14 mouse cellular contexts compared by ENCODE assay signal in genomic region chr9:54829760-54830159, GRCm38 (mm10). TPM values are rescaled to one million over a fixed set of nuclear protein-coding genes. Genes with fewer than 3 reads are reported as not detected.
A peak's percentile ranks its signal among the peaks of the same experiment; 100 is the strongest.
DNase-seq lines count a peak whose midpoint lies in the region; ATAC-seq and TF ChIP-seq lines count a peak whose summit lies in the region.
"Had no signal": no experiment of that assay in that cellular context is flagged by ENCODE, and none has a peak within 500 bp of the region (broad histone marks: within the 10 kb centered on the region; RNA-seq: fewer than 3 reads in every experiment).

No protein-coding gene starts in this region.

- peak; percentile 52 for TF ChIP-seq RAD21 in MEL (IDR thresholded peaks at IDR 0.05; ENCODE audit: low read depth, low read length)

- TF ChIP-seq CTCF in kidney, adult 2 months (conservative IDR thresholded peaks at IDR 0.05; ENCODE audit: insufficient read depth, insufficient read length, low read depth, low read length): peak; percentile 32; the same call in 1 of the 2 replicates
- peak; percentile 49 to 63 (median 49) for TF ChIP-seq CTCF in MEL (IDR thresholded peaks at IDR 0.05 in 2 of 3, conservative IDR thresholded peaks at IDR 0.05 in 1 of 3; ENCODE audit: control insufficient read depth in 1 of 3, insufficient read depth in 1 of 3, low read depth in 2 of 3, low read length in 3 of 3, poor library complexity in 1 of 3, severe bottlenecking in 1 of 3)

- TF ChIP-seq EP300 in MEL (IDR thresholded peaks at IDR 0.05; ENCODE audit: low read depth in 1 of 2, low read length in 2 of 2): no peak

- no peak overlapping the region for H3K27ac ChIP-seq in kidney, adult 2 months (ENCODE audit: insufficient read depth, low read depth, low read length)
- no peak overlapping the region for H3K27ac ChIP-seq in MEL (ENCODE audit: control insufficient read depth, low read depth, low read length)
- H3K27ac ChIP-seq: embryonic facial prominence, embryonic 15.5 days; limb, embryonic 12.5 days had no signal

- no peaks in the 10 kb centered on the region for H3K9me3 ChIP-seq in MEL (replicated peaks; ENCODE audit: insufficient read depth, low read length)
- H3K9me3 ChIP-seq: embryonic facial prominence, embryonic 15.5 days; limb, embryonic 12.5 days had no signal

- TF ChIP-seq POLR2A in kidney, adult 2 months (IDR thresholded peaks at IDR 0.05; ENCODE audit: low read depth, low read length): no peak
- no peak for TF ChIP-seq POLR2A in MEL (IDR thresholded peaks at IDR 0.05; ENCODE audit: control insufficient read depth in 1 of 2, insufficient read depth in 1 of 2, low read depth in 1 of 2, low read length in 2 of 2, poor library complexity in 1 of 2)

- H3K4me3 ChIP-seq in kidney, adult 2 months (ENCODE audit: insufficient read depth, low read depth, low read length): no peak overlapping the region
- H3K4me3 ChIP-seq in MEL (ENCODE audit: control insufficient read depth in 1 of 2, insufficient read depth in 1 of 2, low read depth in 2 of 2, low read length in 2 of 2): no peak overlapping the region
- H3K4me3 ChIP-seq: embryonic facial prominence, embryonic 15.5 days; limb, embryonic 12.5 days had no signal

- no peak overlapping the region for H3K9ac ChIP-seq in MEL (ENCODE audit: control insufficient read depth, low read depth, low read length, poor library complexity, severe bottlenecking)
- H3K9ac ChIP-seq: embryonic facial prominence, embryonic 15.5 days; limb, embryonic 12.5 days had no signal

- H3K79me2 ChIP-seq in MEL (ENCODE audit: control insufficient read depth, insufficient read depth, low read length, poor library complexity): no peaks in the 10 kb centered on the region

- 24% methylated on average over 2 of the region's 2 CpGs for WGBS in kidney, adult 2 months

- DNase-seq in kidney, adult 2 months: no peak
- no peak for DNase-seq in kidney, adult 9 months
- DNase-seq in B cell, adult 2 months: peak; percentile 16 to 23
- peak; percentile 35 for DNase-seq in MEL (ENCODE audit: low read depth, low spot score)
- no peak for DNase-seq in right cerebral cortex, postnatal 10 days (ENCODE audit: low spot score in 2 of 2)
- DNase-seq in frontal cortex, postnatal 10 days (ENCODE audit: low spot score in 2 of 2): no peak
- DNase-seq: adrenal gland, postnatal 14 days; kidney, adult 8-10 months; right cerebral cortex, adult 18-20 months; thymus, postnatal 36 days had no signal

- H3K36me3 ChIP-seq in kidney, adult 2 months (ENCODE audit: control insufficient read depth, insufficient read depth, low read length): no peaks in the 10 kb centered on the region
- no peaks in the 10 kb centered on the region for H3K36me3 ChIP-seq in MEL (ENCODE audit: control insufficient read depth in 1 of 2, insufficient read depth in 2 of 2, low read length in 2 of 2)
- H3K36me3 ChIP-seq: embryonic facial prominence, embryonic 15.5 days; limb, embryonic 12.5 days had no signal

- H3K27me3 ChIP-seq in kidney, adult 2 months (replicated peaks; ENCODE audit: control insufficient read depth, insufficient read depth, low read length): no peaks in the 10 kb centered on the region
- peaks cover 4 to 5% of the 10 kb centered on the region in 2 experiments for H3K27me3 ChIP-seq in MEL (ENCODE audit: control insufficient read depth in 1 of 2, insufficient read depth in 2 of 2, low read length in 2 of 2)
- H3K27me3 ChIP-seq: embryonic facial prominence, embryonic 15.5 days; limb, embryonic 12.5 days had no signal

- no peaks in the 10 kb centered on the region for H3K4me1 ChIP-seq in kidney, adult 2 months (ENCODE audit: control insufficient read depth, insufficient read depth, low read length)
- no peaks in the 10 kb centered on the region for H3K4me1 ChIP-seq in MEL (ENCODE audit: control insufficient read depth in 1 of 2, insufficient read depth in 2 of 2, low read length in 2 of 2)
- H3K4me1 ChIP-seq: embryonic facial prominence, embryonic 15.5 days; limb, embryonic 12.5 days had no signal

- ATAC-seq in erythroblast, adult 5-6 weeks (replicated peaks; ENCODE audit: low FRiP score, poor library complexity, severe bottlenecking): 0 out of 2 replicates have a peak, but pooled peaks have one; percentile 35
- no peak for ATAC-seq in monocyte, adult 5-6 weeks (replicated peaks; ENCODE audit: insufficient number of reproducible peaks, low FRiP score, low TSS enrichment, poor library complexity, severe bottlenecking)

TF ChIP-seq in MEL, 35 proteins besides CTCF, POLR2A, EP300 and RAD21:
- no peak for TF ChIP-seq JUND (IDR thresholded peaks at IDR 0.05; ENCODE audit: low read depth, low read length)
- TF ChIP-seq GABPA (IDR thresholded peaks at IDR 0.05; ENCODE audit: low read depth, low read length): no peak
- no peak for TF ChIP-seq MXI1 (IDR thresholded peaks at IDR 0.05; ENCODE audit: low read depth, low read length)
- no peak for TF ChIP-seq CHD2 (IDR thresholded peaks at IDR 0.05; ENCODE audit: low read length)
- peak; percentile 43 for TF ChIP-seq SMC3 (IDR thresholded peaks at IDR 0.05; ENCODE audit: low read depth, low read length)
- peak; percentile 20; the same call in 1 of the 2 replicates for TF ChIP-seq ZC3H11A (IDR thresholded peaks at IDR 0.05; ENCODE audit: low read depth, low read length)

RNA-seq across cellular contexts. Expression of gene Ireb2, which starts 33.8 kb away (rescaled TPM):
- polyA plus RNA-seq in kidney, adult 2 months (2012; rRNA removed): 8.6 and 10.0 TPM in 2 replicates
- total RNA-seq in MEL (2012; rRNA removed): 13.8 and 16.0 TPM in 2 replicates
- 10 to 100 TPM; 25.1 to 26.4 TPM for polyA plus RNA-seq in MEL (2012; ENCODE audit: insufficient read depth in 1 of 2, insufficient read length in 2 of 2, low read depth in 1 of 2, low replicate concordance in 2 of 2, missing spikeins in 1 of 2)
- total RNA-seq in erythroblast, adult 5-6 weeks (2015; ENCODE audit: low replicate concordance): 16.7 and 17.3 TPM in 2 replicates
- 10.6 and 19.1 TPM in 2 replicates for total RNA-seq in erythroblast, adult 5-6 weeks (2017; ENCODE audit: low replicate concordance)
- total RNA-seq in monocyte, adult 5-6 weeks (2017): 21.2 to 58.3 TPM (median 23.0 TPM) in 3 replicates

Comparison
In these comparisons a context has a peak if more than half of its experiments do, and no peak if none do; other contexts are left out.
1. DNase-seq: peak in B cell, adult 2 months (2 of 2) and MEL (single experiment); none in kidney, adult 2 months (single experiment), kidney, adult 9 months (single experiment), right cerebral cortex, postnatal 10 days (0 of 2) and frontal cortex, postnatal 10 days (0 of 2).